8 mouse cellular contexts compared by ENCODE assay signal in the genomic region with DNA sequence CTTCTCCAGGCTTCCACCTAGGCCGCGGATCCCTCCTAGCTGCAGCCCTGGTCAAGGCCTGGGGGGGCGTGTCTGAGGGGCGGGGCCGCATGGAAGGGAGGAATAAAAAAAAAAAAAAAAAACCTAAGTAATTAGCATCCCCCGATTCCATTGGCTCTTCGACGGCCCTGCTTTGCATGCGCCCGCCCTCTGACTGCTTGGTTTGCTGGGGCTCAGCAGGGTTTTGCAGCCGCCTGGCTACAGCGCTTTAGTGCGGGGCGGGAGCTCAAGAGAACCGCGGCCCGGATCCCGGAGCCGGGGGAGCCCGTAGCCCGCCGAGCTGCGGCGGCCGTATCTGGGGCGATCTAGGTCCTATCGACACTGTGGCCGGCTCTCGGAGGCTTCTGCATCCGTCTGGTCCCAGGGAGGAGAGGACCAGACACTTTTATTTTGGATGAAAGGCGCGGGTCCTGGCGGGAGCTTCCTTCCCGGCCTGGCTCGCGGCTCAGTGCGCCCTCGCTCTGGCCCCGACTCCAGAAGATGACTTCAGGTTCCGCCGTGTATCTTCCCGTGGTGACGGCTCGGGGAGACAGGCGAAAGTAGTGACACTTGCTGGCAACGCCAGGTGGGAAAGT. TPM values are rescaled to one million over a fixed set of nuclear protein-coding genes. Genes with fewer than 3 reads are reported as not detected.
DNase-seq lines count a peak whose midpoint lies in the region; ATAC-seq and TF ChIP-seq lines count a peak whose summit lies in the region.

A gene (plus strand): TSS at position 210 of the 614 bp plus-strand sequence.

- H3K4me2 ChIP-seq in forebrain, postnatal 0 days (ENCODE audit: low read depth): peak within 1 kb of the TSS; percentile 99

- peaks cover 41% of the 10 kb centered on the region for H3K27me3 ChIP-seq in E14TG2a.4 (ENCODE audit: insufficient read depth, low read length)
- H3K27me3 ChIP-seq in forebrain, postnatal 0 days (ENCODE audit: insufficient read depth, low read length): no peaks in the 10 kb centered on the region

- DNase-seq in cerebellum, adult 11-12 months: peak; percentile 93
- DNase-seq in forebrain, postnatal 0 days: peak; percentile 92
- DNase-seq in heart, postnatal 4 days: peak; percentile 93
- DNase-seq in layer of hippocampus, adult 2 months (ENCODE audit: low spot score in 2 of 2): peak; percentile 75 to 84
- peak; percentile 77 for DNase-seq in lung, adult 2 months
- peak; percentile 90 for DNase-seq in testis, postnatal 14 days (ENCODE audit: low spot score)

- H3K9me3 ChIP-seq in E14TG2a.4 (ENCODE audit: low read length): no peaks in the 10 kb centered on the region
- no peaks in the 10 kb centered on the region for H3K9me3 ChIP-seq in forebrain, postnatal 0 days (ENCODE audit: low read length)

- peak; percentile 95 for ATAC-seq in forebrain, postnatal 0 days
- peak; percentile 54; the same call in 1 of the 2 replicates for ATAC-seq in neutrophil, adult 5-6 weeks (ENCODE audit: extremely low read depth, insufficient number of reproducible peaks, low FRiP score, poor library complexity, severe bottlenecking)

- H3K27ac ChIP-seq in forebrain, postnatal 0 days (ENCODE audit: low read depth, low read length): peak within 1 kb of the TSS; percentile 50
- H3K27ac ChIP-seq in layer of hippocampus, adult 2 months: peak within 1 kb of the TSS; percentile 12; the same call in 1 of the 2 replicates

- WGBS in forebrain, postnatal 0 days: 1% methylated on average over 46 of the region's 46 CpGs
- under 1% methylated on average over 46 of the region's 46 CpGs for WGBS in lung, adult 2 months

- TF ChIP-seq POLR2A in lung, adult 2 months (IDR thresholded peaks at IDR 0.05; ENCODE audit: borderline replicate concordance, extremely low read depth, low read depth, low read length): peak; percentile 17; the same call in 1 of the 2 replicates

- peaks cover 43% of the 10 kb centered on the region for H3K4me1 ChIP-seq in E14TG2a.4 (replicated peaks; ENCODE audit: low read depth, low read length)
- 0 out of 2 replicates have a peak, but pooled peaks cover 3% of the 10 kb centered on the region for H3K4me1 ChIP-seq in forebrain, postnatal 0 days (ENCODE audit: insufficient read depth)
- H3K4me1 ChIP-seq in lung, adult 2 months (ENCODE audit: control insufficient read depth, insufficient read depth, low read length): peaks cover 3% of the 10 kb centered on the region; the same call in 1 of the 2 replicates

- TF ChIP-seq CTCF in E14TG2a.4 (conservative IDR thresholded peaks at IDR 0.05; ENCODE audit: low read length): no peak
- peak; percentile 36 for TF ChIP-seq CTCF in forebrain, postnatal 0 days (IDR thresholded peaks at IDR 0.05; ENCODE audit: low read depth)
- TF ChIP-seq CTCF in layer of hippocampus, adult 2 months (conservative IDR thresholded peaks at IDR 0.05): peak; percentile 49
- TF ChIP-seq CTCF in lung, adult 2 months (IDR thresholded peaks at IDR 0.05; ENCODE audit: insufficient read depth, low read length): no peak

- no peaks in the 10 kb centered on the region for H3K36me3 ChIP-seq in E14TG2a.4 (ENCODE audit: insufficient read depth, low read length)
- H3K36me3 ChIP-seq in forebrain, postnatal 0 days (ENCODE audit: insufficient read depth): no peaks in the 10 kb centered on the region

- H3K4me3 ChIP-seq in E14TG2a.4 (replicated peaks; ENCODE audit: low read length): peak within 1 kb of the TSS; percentile 84
- peak within 1 kb of the TSS; percentile 59 for H3K4me3 ChIP-seq in forebrain, postnatal 0 days (ENCODE audit: low read depth, low read length)
- H3K4me3 ChIP-seq in layer of hippocampus, adult 2 months: peak within 1 kb of the TSS; percentile 57
- peak within 1 kb of the TSS; percentile 60 for H3K4me3 ChIP-seq in lung, adult 2 months (replicated peaks; ENCODE audit: extremely low read depth, low read depth, low read length)

- peak within 1 kb of the TSS; percentile 68 for H3K9ac ChIP-seq in forebrain, postnatal 0 days

RNA-seq across cellular contexts. Expression of the gene that starts here (rescaled TPM):
- 17.6 and 22.5 TPM in 2 replicates for total RNA-seq in forebrain, postnatal 0 days (2014; rRNA removed)
- polyA plus RNA-seq in forebrain, postnatal 0 days (2015; fragmentation: Nextera tagmentation; extraction: Ambion mirVana): 7.5 and 9.9 TPM in 2 replicates
- 1 to 10 TPM; 1.1 to 1.7 TPM for total RNA-seq in heart, postnatal 4 days (2021)
- total RNA-seq in layer of hippocampus, adult 2 months (2021): 10 to 100 TPM; 19.6 to 20.1 TPM
- 2.3 and 3.8 TPM in 2 replicates for polyA plus RNA-seq in lung, adult 2 months (2012; rRNA removed)
- 1.6 and 2.3 TPM in 2 replicates for total RNA-seq in neutrophil, adult 5-6 weeks (2017)

Comparison
In these comparisons a context has a peak if more than half of its experiments do, and no peak if none do; other contexts are left out.
1. Peak in every context shown above with its lines: DNase-seq, ATAC-seq, H3K4me3 ChIP-seq and H3K27ac ChIP-seq.
2. CTCF ChIP-seq: peak in forebrain, postnatal 0 days (single experiment) and layer of hippocampus, adult 2 months (single experiment); none in E14TG2a.4 (single experiment) and lung, adult 2 months (single experiment).